Comparison of ENCODE assay signal across 26 mouse cellular contexts in the genomic region with DNA sequence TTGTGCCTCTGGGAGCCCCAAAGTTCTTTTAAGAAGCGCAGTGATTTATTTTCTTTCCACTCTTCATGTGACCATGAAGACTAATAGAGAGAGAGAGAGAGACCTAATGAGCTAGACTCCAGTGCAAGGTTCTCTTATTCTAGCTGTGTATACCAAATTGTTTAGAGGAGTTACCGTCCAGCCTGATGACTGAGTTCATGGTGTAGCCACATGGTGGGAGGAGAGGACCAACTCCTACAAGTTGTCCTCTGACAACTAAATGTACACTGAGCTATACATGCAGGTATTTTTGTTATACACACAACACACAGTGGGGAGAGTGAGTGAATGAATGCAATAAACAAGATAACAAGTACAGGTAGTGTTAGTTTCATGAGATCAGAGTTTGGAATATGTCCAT. TPM values are rescaled to one million over a fixed set of nuclear protein-coding genes. Genes with fewer than 3 reads are reported as not detected.
DNase-seq lines count a peak whose midpoint lies in the region; ATAC-seq and TF ChIP-seq lines count a peak whose summit lies in the region.
"Had no signal": no experiment of that assay in that cellular context is flagged by ENCODE, and none has a peak within 500 bp of the region (broad histone marks: within the 10 kb centered on the region; RNA-seq: fewer than 3 reads in every experiment).

No protein-coding gene starts in this region.

- H3K27me3 ChIP-seq in intestine, postnatal 0 days (replicated peaks; ENCODE audit: control insufficient read depth, insufficient read depth, low read length), result no peaks in the 10 kb centered on the region
- H3K27me3 ChIP-seq in intestine, embryonic 15.5 days (replicated peaks), result no peaks in the 10 kb centered on the region
- no peaks in the 10 kb centered on the region for H3K27me3 ChIP-seq in liver, postnatal 0 days (ENCODE audit: insufficient read depth, low read length)
- no peaks in the 10 kb centered on the region for H3K27me3 ChIP-seq in liver, embryonic 12.5 days (replicated peaks)
- no peaks in the 10 kb centered on the region for H3K27me3 ChIP-seq in midbrain, embryonic 11.5 days (ENCODE audit: control insufficient read depth, insufficient read depth, low read length)
- H3K27me3 ChIP-seq in midbrain, embryonic 10.5 days (ENCODE audit: low read depth, poor library complexity, severe bottlenecking), result no peaks in the 10 kb centered on the region
- H3K27me3 ChIP-seq: embryonic facial prominence, embryonic 13.5 days; embryonic facial prominence, embryonic 15.5 days; forebrain, embryonic 12.5 days had no signal

- no peak for TF ChIP-seq EP300 in liver, postnatal 0 days (IDR thresholded peaks at IDR 0.05; ENCODE audit: low read depth)

- no peaks in the 10 kb centered on the region for H3K4me1 ChIP-seq in intestine, postnatal 0 days (replicated peaks; ENCODE audit: control insufficient read depth, insufficient read depth, low read length)
- peaks cover 4% of the 10 kb centered on the region; the same call in 1 of the 2 replicates for H3K4me1 ChIP-seq in intestine, embryonic 15.5 days (replicated peaks)
- H3K4me1 ChIP-seq in liver, postnatal 0 days (ENCODE audit: insufficient read depth), result no peaks in the 10 kb centered on the region; the same call in 1 of the 2 replicates
- no peaks in the 10 kb centered on the region for H3K4me1 ChIP-seq in liver, embryonic 12.5 days
- H3K4me1 ChIP-seq in midbrain, embryonic 11.5 days (ENCODE audit: control insufficient read depth, insufficient read depth, low read length), result no peaks in the 10 kb centered on the region
- H3K4me1 ChIP-seq in midbrain, embryonic 10.5 days, result no peaks in the 10 kb centered on the region
- H3K4me1 ChIP-seq: embryonic facial prominence, embryonic 13.5 days; embryonic facial prominence, embryonic 15.5 days; forebrain, embryonic 10.5 days; forebrain, embryonic 12.5 days had no signal

- H3K9ac ChIP-seq in intestine, postnatal 0 days (ENCODE audit: low read depth, low read length), result no peak overlapping the region
- no peak overlapping the region for H3K9ac ChIP-seq in intestine, embryonic 15.5 days
- H3K9ac ChIP-seq in liver, postnatal 0 days (replicated peaks), result no peak overlapping the region
- no peak overlapping the region for H3K9ac ChIP-seq in liver, embryonic 12.5 days
- no peak overlapping the region for H3K9ac ChIP-seq in midbrain, embryonic 11.5 days (ENCODE audit: low read length)
- H3K9ac ChIP-seq: embryonic facial prominence, embryonic 13.5 days; embryonic facial prominence, embryonic 15.5 days; forebrain, embryonic 12.5 days had no signal

- no peak for DNase-seq in liver, postnatal 0 days
- DNase-seq in midbrain, embryonic 11.5 days (ENCODE audit: low spot score, missing footprints), result peak; percentile 37
- DNase-seq in midbrain, embryonic 10.5 days (ENCODE audit: low spot score), result no peak
- DNase-seq: adrenal gland, adult 2 months; adrenal gland, postnatal 10 days; adrenal gland, postnatal 25 days; B cell, adult 2 months; cerebellum, adult 11 months; cerebellum, adult 18-20 months; cerebellum, adult 8-10 months; cerebellum, adult 9-11 months; cerebellum, postnatal 36 days; embryo, embryonic 11 days had no signal

- H3K9me3 ChIP-seq in intestine, postnatal 0 days (ENCODE audit: control insufficient read depth), result no peaks in the 10 kb centered on the region
- no peaks in the 10 kb centered on the region for H3K9me3 ChIP-seq in intestine, embryonic 15.5 days
- H3K9me3 ChIP-seq in liver, postnatal 0 days (ENCODE audit: low read length), result no peaks in the 10 kb centered on the region
- H3K9me3 ChIP-seq in liver, embryonic 12.5 days (replicated peaks), result no peaks in the 10 kb centered on the region
- H3K9me3 ChIP-seq in midbrain, embryonic 11.5 days (ENCODE audit: control insufficient read depth, low read length), result no peaks in the 10 kb centered on the region
- H3K9me3 ChIP-seq in midbrain, embryonic 10.5 days (replicated peaks), result no peaks in the 10 kb centered on the region
- H3K9me3 ChIP-seq: embryonic facial prominence, embryonic 13.5 days; embryonic facial prominence, embryonic 15.5 days; forebrain, embryonic 10.5 days; forebrain, embryonic 12.5 days had no signal

- no peaks in the 10 kb centered on the region for H3K36me3 ChIP-seq in intestine, postnatal 0 days (ENCODE audit: control insufficient read depth, insufficient read depth)
- no peaks in the 10 kb centered on the region for H3K36me3 ChIP-seq in intestine, embryonic 15.5 days
- no peaks in the 10 kb centered on the region for H3K36me3 ChIP-seq in liver, postnatal 0 days (replicated peaks; ENCODE audit: insufficient read depth, low read length)
- H3K36me3 ChIP-seq in liver, embryonic 12.5 days, result no peaks in the 10 kb centered on the region
- H3K36me3 ChIP-seq in midbrain, embryonic 11.5 days (ENCODE audit: control insufficient read depth, insufficient read depth, low read length), result no peaks in the 10 kb centered on the region
- no peaks in the 10 kb centered on the region for H3K36me3 ChIP-seq in midbrain, embryonic 10.5 days
- H3K36me3 ChIP-seq: embryonic facial prominence, embryonic 13.5 days; embryonic facial prominence, embryonic 15.5 days; forebrain, embryonic 10.5 days; forebrain, embryonic 12.5 days had no signal

- H3K27ac ChIP-seq in intestine, postnatal 0 days (ENCODE audit: low read depth, low read length), result no peak overlapping the region
- no peak overlapping the region for H3K27ac ChIP-seq in intestine, embryonic 15.5 days
- peak overlapping the region; percentile 88 for H3K27ac ChIP-seq in liver, postnatal 0 days (ENCODE audit: low read depth)
- no peak overlapping the region for H3K27ac ChIP-seq in liver, embryonic 12.5 days
- H3K27ac ChIP-seq in midbrain, embryonic 11.5 days (ENCODE audit: low read depth, low read length), result no peak overlapping the region
- no peak overlapping the region for H3K27ac ChIP-seq in midbrain, embryonic 10.5 days (replicated peaks)
- H3K27ac ChIP-seq: embryonic facial prominence, embryonic 13.5 days; embryonic facial prominence, embryonic 15.5 days; forebrain, embryonic 10.5 days; forebrain, embryonic 12.5 days had no signal

- whole genome bisulfite sequencing in intestine, postnatal 0 days, result 91% methylated on average over 2 of the region's 2 CpGs
- 92% methylated on average over 2 of the region's 2 CpGs for WGBS in intestine, embryonic 15.5 days
- 64% methylated on average over 2 of the region's 2 CpGs for WGBS in liver, postnatal 0 days (ENCODE audit: insufficient replicate concordance)
- 75% methylated on average over 2 of the region's 2 CpGs for WGBS in liver, embryonic 12.5 days (ENCODE audit: insufficient replicate concordance)
- WGBS in midbrain, embryonic 11.5 days, result 95% methylated on average over 2 of the region's 2 CpGs
- 91% methylated on average over 2 of the region's 2 CpGs for WGBS in midbrain, embryonic 10.5 days

- no peak overlapping the region for H3K4me3 ChIP-seq in intestine, postnatal 0 days (ENCODE audit: low read depth, low read length)
- no peak overlapping the region for H3K4me3 ChIP-seq in intestine, embryonic 15.5 days (replicated peaks)
- no peak overlapping the region for H3K4me3 ChIP-seq in liver, postnatal 0 days (ENCODE audit: low read depth, low read length)
- H3K4me3 ChIP-seq in liver, embryonic 12.5 days, result no peak overlapping the region
- no peak overlapping the region for H3K4me3 ChIP-seq in midbrain, embryonic 11.5 days (ENCODE audit: low read depth, low read length)
- no peak overlapping the region for H3K4me3 ChIP-seq in midbrain, embryonic 10.5 days
- H3K4me3 ChIP-seq: embryonic facial prominence, embryonic 13.5 days; embryonic facial prominence, embryonic 15.5 days; erythroblast, embryonic 14.5 days; forebrain, embryonic 10.5 days; forebrain, embryonic 12.5 days had no signal

- no peak overlapping the region for H3K4me2 ChIP-seq in intestine, postnatal 0 days (replicated peaks; ENCODE audit: low read depth)
- H3K4me2 ChIP-seq in intestine, embryonic 15.5 days (replicated peaks), result no peak overlapping the region
- H3K4me2 ChIP-seq in liver, postnatal 0 days (ENCODE audit: low read depth, low read length), result no peak overlapping the region
- no peak overlapping the region for H3K4me2 ChIP-seq in liver, embryonic 12.5 days
- H3K4me2 ChIP-seq in midbrain, embryonic 11.5 days, result no peak overlapping the region
- H3K4me2 ChIP-seq: embryonic facial prominence, embryonic 13.5 days; embryonic facial prominence, embryonic 15.5 days; forebrain, embryonic 12.5 days had no signal

- TF ChIP-seq CTCF in intestine, postnatal 0 days (IDR thresholded peaks at IDR 0.05; ENCODE audit: low read depth), result peak; percentile 18; the same call in 1 of the 2 replicates
- TF ChIP-seq CTCF in liver, postnatal 0 days (IDR thresholded peaks at IDR 0.05; ENCODE audit: low read depth), result no peak

- ATAC-seq in intestine, postnatal 0 days, result no peak
- no peak for ATAC-seq in intestine, embryonic 15.5 days
- ATAC-seq in liver, postnatal 0 days, result peak; percentile 63
- ATAC-seq in liver, embryonic 12.5 days, result no peak
- ATAC-seq in midbrain, embryonic 11.5 days (ENCODE audit: low FRiP score), result no peak
- no peak for ATAC-seq in monocyte, adult 5-6 weeks (replicated peaks; ENCODE audit: insufficient number of reproducible peaks, low FRiP score, low TSS enrichment, poor library complexity, severe bottlenecking)
- ATAC-seq: CD4-positive, CD25-positive, alpha-beta regulatory T cell, adult 4 months; forebrain, embryonic 14.5 days had no signal

RNA-seq across cellular contexts. Expression of a gene that starts 9.2 kb away (rescaled TPM):
- polyA plus RNA-seq in intestine, postnatal 0 days (2015; fragmentation: Nextera tagmentation; extraction: Ambion mirVana), result 5.0 and 7.0 TPM in 2 replicates
- polyA plus RNA-seq in intestine, embryonic 15.5 days (2015; fragmentation: Nextera tagmentation; extraction: Ambion mirVana), result 10.8 and 11.6 TPM in 2 replicates
- polyA plus RNA-seq in liver, postnatal 0 days (2015; fragmentation: Nextera tagmentation; extraction: Ambion mirVana), result 25.1 and 26.3 TPM in 2 replicates
- polyA plus RNA-seq in liver, embryonic 12.5 days (2016; fragmentation: Nextera tagmentation; extraction: Ambion mirVana), result 1.4 and 1.7 TPM in 2 replicates
- 3.5 and 4.5 TPM in 2 replicates for polyA plus RNA-seq in midbrain, embryonic 11.5 days (2014; fragmentation: Nextera tagmentation; extraction: Ambion mirVana)
- 3.5 TPM in 2 replicates for polyA plus RNA-seq in midbrain, embryonic 10.5 days (2016; fragmentation: Nextera tagmentation; extraction: Ambion mirVana)
- 0.19 TPM in 1 of 3 replicates, not detected in the others for total RNA-seq in monocyte, adult 5-6 weeks (2017)
- total RNA-seq: common myeloid progenitor, adult 5-6 weeks; MEL had no signal
- polyA plus RNA-seq: erythroblast, embryonic 14.5 days had no signal
